Mouse (Mus musculus) adrenal gland, adult 10 weeks (tissue): ENCODE results near the gene Rhox2f. TPM values are rescaled to one million over a fixed set of nuclear protein-coding genes. Genes with fewer than 3 reads are reported as not detected.

Experiments
- polyA plus RNA-seq: library from polyadenylated mRNA; stranded (reverse); fragments of 350-450 nt; fragmentation: Illumina TruSeq; extraction: RNeasy Lipid Tissue Mini Kit (QIAGEN cat#74804); gene quantifications from one replicate; pipeline ENCODE4 v1.2.3, GENCODE M21; 2014; ENCODE audit warnings: low read depth, low replicate concordance

Rhox2f gene
- polyA plus RNA-seq = not detected

DNA sequence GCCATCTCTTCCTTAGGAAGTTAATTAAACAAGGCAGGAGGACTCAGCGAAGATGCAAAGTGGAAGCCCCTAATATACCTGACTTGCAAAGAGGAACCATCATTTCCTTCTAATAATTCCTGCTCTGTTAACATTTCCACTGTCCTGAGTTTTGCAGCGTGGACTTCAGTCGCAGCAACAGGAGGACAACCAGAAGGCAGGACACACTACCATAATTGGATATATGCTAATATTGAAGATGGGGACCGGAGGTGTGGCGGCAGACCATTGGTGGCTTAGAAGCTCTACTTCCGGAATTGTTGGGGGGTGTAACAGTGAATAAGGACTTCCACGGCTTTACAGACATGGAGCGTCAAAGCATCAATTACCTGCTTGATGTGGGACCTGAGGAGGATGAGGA is at the start of gene Rhox2f:
Rhox2f (plus strand) TSS at position 301 of the 400 bp plus-strand sequence.

GRCm38 (mm10) chrX:37530152-37530551 is 41.1 kb upstream of the Rhox2f start, which contains the start of gene Rhox2e:
TSS of gene Rhox2e (plus strand) at chrX:37530452.

DNA sequence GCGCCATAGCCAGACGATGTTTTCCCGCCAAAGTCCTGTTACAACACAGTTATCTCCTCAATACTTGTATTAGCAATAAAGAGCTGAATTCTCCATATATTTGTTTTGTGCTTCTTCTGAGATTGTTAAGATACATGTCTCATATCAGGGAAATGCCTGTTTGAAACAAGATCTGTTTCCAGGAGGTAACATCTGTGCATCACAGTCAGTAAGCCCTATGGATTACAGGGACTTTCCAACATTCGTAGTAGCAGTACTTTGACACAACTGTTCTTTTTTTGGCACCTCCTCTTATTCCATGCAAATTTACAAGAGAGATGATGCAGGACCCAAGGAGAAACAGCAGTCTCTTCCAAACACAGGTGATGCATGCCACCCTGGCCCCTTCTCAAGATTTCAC is 29.5 kb upstream of the Rhox2f start, which contains the start of gene Rhox3e:
Rhox3e (plus strand) TSS at position 301 of the 400 bp plus-strand sequence.

GRCm38 (mm10) chrX:37557112-37557511 is 14.1 kb upstream of the Rhox2f start, which contains the start of gene Rhox4e:
TSS of gene Rhox4e (plus strand) at chrX:37557412.

GRCm38 (mm10) chrX:37580692-37581091 is 9.5 kb downstream of the Rhox2f start, which contains the start of gene Rhox3f:
TSS of gene Rhox3f (plus strand) at chrX:37580992.

GRCm38 (mm10) chrX:37607604-37608003 is 36.4 kb downstream of the Rhox2f start, which contains the start of gene Rhox4f:
TSS of gene Rhox4f (minus strand) at chrX:37607704.

Other genes starting within 250 kb of the Rhox2f start
- not detected for gene Rhox3a2, start 191.4 kb upstream of the Rhox2f start, polyA plus RNA-seq
- not detected for gene Rhox4a2, start 180.6 kb upstream of the Rhox2f start, polyA plus RNA-seq
- not detected for gene Rhox2b, start 159.3 kb upstream of the Rhox2f start, polyA plus RNA-seq
- gene Rhox4b, start 138.9 kb upstream of the Rhox2f start, polyA plus RNA-seq = not detected
- gene Rhox2c, start 117.7 kb upstream of the Rhox2f start, polyA plus RNA-seq = not detected
- gene Rhox3c, start 112.8 kb upstream of the Rhox2f start, polyA plus RNA-seq = not detected
- not detected for gene Rhox4c, start 91.1 kb upstream of the Rhox2f start, polyA plus RNA-seq
- not detected for gene Rhox2d, start 78.0 kb upstream of the Rhox2f start, polyA plus RNA-seq
- not detected for gene Rhox4d, start 57.0 kb upstream of the Rhox2f start, polyA plus RNA-seq
- gene Rhox2e, start 41.0 kb upstream of the Rhox2f start, polyA plus RNA-seq = not detected
- gene Rhox3e, start 29.4 kb upstream of the Rhox2f start, polyA plus RNA-seq = not detected
- not detected for gene Rhox4e, start 14.0 kb upstream of the Rhox2f start, polyA plus RNA-seq
- not detected for gene Rhox3f, start 9.6 kb downstream of the Rhox2f start, polyA plus RNA-seq
- gene Rhox4f, start 36.3 kb downstream of the Rhox2f start, polyA plus RNA-seq = not detected
- not detected for gene Rhox3g, start 57.2 kb downstream of the Rhox2f start, polyA plus RNA-seq
- not detected for gene Rhox2g, start 72.1 kb downstream of the Rhox2f start, polyA plus RNA-seq
- not detected for gene Rhox4g, start 79.9 kb downstream of the Rhox2f start, polyA plus RNA-seq
- not detected for gene Rhox3h, start 97.4 kb downstream of the Rhox2f start, polyA plus RNA-seq
- not detected for gene Rhox2h, start 101.9 kb downstream of the Rhox2f start, polyA plus RNA-seq
- not detected for gene Rhox5, start 233.4 kb downstream of the Rhox2f start, polyA plus RNA-seq